Mouse (Mus musculus): Measurements from ENCODE around the gene Hibch. TPM values are rescaled to one million over a fixed set of nuclear protein-coding genes. Genes with fewer than 3 reads are reported as not detected.

Hibch gene
- polyA plus RNA-seq, 1 experiment from 2014 or later: 28.3 TPM

DNA sequence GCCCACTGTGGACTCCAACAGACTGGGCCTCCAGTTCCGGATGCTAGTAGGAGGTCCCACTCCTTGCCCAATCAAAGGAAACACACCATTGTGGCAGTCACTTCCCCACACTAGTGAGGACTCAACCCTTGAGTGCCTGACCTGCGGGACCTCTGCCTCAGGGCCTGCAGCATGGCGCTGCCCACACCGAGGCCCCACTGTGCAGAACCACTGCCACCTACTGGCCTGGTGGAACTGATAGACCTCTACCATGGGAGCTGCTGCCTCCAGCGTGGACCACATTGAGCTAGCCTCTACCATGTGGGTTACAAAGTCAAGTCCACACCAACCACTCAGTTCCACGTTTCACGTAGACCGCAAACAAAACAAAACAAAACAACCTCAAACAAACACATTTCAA is 119.9 kb downstream of the Hibch start:
- Histone ChIP-seq H3K27me3 (ENCODE audit: insufficient read depth, poor library complexity, severe bottlenecking) (no peaks in the 10 kb centered on the region), H3K4me3 (no peak overlapping the region), H3K9me3 (no peaks in the 10 kb centered on the region), H3K27ac (no peak overlapping the region), H3K36me3 (no peaks in the 10 kb centered on the region), H3K4me1 (replicated peaks) (no peaks in the 10 kb centered on the region)
- DNase-seq (ENCODE audit: low spot score): no peak
- 76% methylated on average over 8 of the region's 8 CpGs for WGBS

Other genes with a start within 250 kb of the Hibch start
- 8.4 and 10.5 TPM in 2 replicates for gene Nemp2, start 214.2 kb upstream of the Hibch start, polyA plus RNA-seq (2016; fragmentation: Nextera tagmentation; extraction: Ambion mirVana)
- 2.1 and 4.1 TPM in 2 replicates for gene Mfsd6, start 117.5 kb upstream of the Hibch start, polyA plus RNA-seq (2016; fragmentation: Nextera tagmentation; extraction: Ambion mirVana)
- gene Inpp1, start 27.2 kb upstream of the Hibch start, polyA plus RNA-seq (2016; fragmentation: Nextera tagmentation; extraction: Ambion mirVana): 12.2 and 16.3 TPM in 2 replicates
- gene 1700019D03Rik, start 175.2 kb downstream of the Hibch start, polyA plus RNA-seq (2016; fragmentation: Nextera tagmentation; extraction: Ambion mirVana): 3.4 and 7.9 TPM in 2 replicates
- 1.6 and 4.6 TPM in 2 replicates for gene Mstn, start 216.7 kb downstream of the Hibch start, polyA plus RNA-seq (2016; fragmentation: Nextera tagmentation; extraction: Ambion mirVana)